Mouse (Mus musculus): ENCODE measurements around the gene Gjb3.

DNA sequence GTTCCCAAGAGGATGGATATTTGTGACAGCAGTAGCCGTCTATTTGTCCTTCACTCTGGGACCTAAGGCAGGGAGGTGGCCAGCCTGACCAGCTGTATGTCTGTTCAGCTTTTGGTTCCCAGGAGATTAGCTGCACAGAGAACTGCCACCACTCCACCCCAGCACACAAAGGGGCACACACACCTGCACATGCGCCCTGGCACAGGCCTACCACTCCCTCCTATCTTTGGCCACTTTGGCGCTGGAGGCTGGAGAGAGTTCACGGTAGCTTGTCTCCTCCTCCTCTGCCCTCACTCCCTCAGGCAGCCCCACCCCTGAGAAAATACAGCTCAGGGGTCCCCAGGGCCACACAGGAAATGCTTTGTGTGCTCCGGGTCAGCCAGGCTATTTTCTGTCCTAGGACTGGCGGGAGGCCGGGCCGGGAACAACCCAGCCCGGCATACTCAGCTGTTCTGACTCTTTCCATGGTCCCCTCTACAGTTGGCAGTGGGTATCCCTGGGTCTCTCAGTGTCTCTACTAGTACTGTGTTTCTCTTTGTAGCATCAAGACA lies 52.1 kb downstream of the Gjb3 start:
- TF ChIP-seq POLR2A (IDR thresholded peaks at IDR 0.05; ENCODE audit: extremely low read depth, insufficient read depth, low read length), result no peak
- no peak for TF ChIP-seq CTCF (IDR thresholded peaks at IDR 0.05; ENCODE audit: low read depth, low read length)
